Mouse (Mus musculus) B cell, adult 2 months (primary cell): ENCODE data around the gene Rabl6.
A peak's percentile ranks its signal among the peaks of the same experiment; 100 is the strongest.

Experiments
- DNase-seq, 2 experiments: peaks; one replicate each; pipeline ENCODE4 v3.0.0; 2022

Rabl6 gene

DNA sequence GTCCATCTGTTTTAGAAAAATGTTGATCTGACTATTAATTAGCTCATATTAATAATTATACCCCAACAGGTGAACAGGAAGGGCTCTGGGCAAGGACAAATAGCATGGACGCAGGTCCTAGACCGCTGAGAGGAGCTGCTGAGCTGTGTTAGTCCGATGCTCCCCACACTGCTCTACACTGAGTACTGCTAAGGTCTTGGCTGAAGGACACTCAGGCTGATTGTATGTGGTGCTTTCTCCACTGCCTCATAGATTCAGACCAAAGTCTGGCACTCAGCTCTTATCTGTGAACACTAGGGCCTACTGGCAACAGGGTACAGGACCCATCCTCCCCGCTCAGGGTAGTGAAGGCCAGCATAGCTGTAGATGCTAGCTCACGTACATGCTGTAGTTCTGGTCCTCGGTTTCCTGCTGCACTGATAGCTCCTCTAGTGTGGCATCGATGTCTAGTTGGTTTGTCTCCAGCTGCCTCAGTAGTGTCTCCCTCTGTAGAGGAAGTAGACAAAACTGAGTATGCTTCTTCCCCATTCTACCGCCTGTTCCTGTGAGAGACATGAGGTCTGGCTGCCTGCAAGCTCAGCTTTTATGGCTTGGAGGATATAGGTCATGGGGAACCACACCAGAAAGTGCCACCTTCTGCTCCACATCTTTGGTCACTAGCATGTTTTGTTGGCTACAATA is 20.0 kb downstream of the Rabl6 start:
- DNase-seq, result no peak

DNA sequence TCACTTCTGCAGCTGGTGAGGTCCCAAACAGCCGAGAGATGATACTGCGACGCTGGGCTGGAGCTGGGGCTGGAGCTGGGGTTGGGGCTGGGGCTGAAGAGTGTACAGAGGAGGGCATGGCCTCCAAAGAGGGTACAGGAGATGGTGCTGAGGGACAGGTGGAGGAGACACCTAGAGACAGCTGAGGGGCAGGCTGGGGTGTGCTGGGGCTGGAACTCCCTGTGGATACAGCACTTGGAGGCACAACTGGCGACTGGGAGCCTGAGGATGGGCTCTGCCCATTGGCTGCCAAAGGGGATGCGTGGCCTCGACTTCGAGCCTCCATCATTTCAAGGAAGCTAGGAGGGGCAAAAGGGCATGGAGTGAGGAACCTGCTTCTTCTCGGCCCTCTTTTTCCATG is 21.0 kb downstream of the Rabl6 start:
- DNase-seq, result no peak

- DNase-seq, result no peak
Observed at GRCm38 (mm10) chr2:25585601-25586000, 22.7 kb downstream of the Rabl6 start.

DNA sequence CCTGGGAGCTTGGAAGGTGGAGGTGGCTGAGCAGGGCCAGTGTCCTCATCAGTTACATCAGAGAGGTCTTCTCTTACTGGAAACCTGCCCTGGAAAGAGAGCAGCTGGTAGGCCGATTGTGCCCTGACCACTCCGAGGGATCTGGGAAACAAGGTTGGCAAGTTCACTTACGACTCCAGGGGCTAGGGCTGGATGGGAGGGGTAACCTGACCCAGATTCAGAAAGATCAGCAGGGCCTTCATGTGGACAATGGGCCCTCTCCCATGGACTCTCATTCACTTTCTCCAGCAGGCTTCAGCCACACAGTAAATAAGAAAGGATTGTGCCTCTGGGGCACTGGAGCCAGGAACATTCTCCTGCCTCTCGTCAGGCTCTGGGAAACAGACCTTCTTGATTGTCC is 23.5 kb downstream of the Rabl6 start:
- no peak for DNase-seq

- DNase-seq, result no peak
Observed at GRCm38 (mm10) chr2:25584152-25584551, 24.2 kb downstream of the Rabl6 start.

DNA sequence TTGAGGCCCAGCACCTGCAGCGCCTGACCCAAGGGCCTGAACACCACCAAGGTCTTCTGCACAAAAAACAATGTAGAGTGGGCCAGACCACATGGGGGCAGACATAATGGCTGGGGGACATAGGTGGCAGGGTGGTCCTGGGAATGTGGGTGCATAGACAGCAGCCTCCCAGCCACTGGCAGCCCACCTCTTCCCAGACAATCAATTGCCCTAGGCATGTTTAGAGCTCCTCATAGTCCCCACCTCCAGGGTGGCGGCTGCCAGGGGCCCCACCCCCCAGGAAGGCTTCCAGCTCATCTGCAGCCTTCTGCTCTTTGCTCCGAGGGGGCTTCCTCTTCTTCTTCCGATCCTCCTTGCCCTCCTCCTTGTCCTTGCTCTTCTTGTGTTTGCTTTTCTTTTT is 24.8 kb downstream of the Rabl6 start:
- DNase-seq, result no peak

GRCm38 (mm10) chr2:25583120-25583481 is 25.2 kb downstream of the Rabl6 start:
- no peak for DNase-seq

DNA sequence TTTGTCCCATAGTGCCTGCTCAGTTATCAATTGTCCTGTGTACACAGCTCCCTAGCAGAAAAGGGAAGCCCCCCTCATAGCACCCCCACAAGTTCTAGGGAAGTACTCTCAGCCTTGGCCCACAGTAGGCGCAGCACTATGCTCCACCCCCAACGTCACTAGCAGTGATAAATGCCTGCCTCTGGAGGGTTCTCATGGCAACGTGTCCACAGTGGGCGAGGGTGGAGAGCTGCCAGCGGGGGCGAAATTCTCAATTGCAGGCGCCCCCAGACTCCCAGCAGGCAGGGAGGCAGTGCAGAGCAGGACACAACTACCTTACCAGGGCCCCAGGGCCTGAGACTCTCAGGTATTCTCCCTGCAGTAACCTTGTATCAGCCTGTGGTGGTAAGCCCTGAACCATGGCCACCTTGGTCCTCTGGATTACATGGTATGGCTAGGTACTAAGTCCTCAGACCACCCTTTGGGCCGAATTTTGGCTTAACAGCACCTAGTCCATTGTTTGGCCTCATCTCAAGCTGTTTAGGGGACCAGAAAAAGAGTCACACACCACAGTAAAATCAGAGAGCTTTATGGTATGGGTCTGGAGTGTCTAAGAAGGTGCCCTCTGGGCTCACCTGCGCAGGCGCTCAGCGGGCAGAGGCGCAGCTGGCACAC is 25.7 kb downstream of the Rabl6 start:
- DNase-seq, result peak; percentile 18 to 23

- no peak for DNase-seq
Observed at GRCm38 (mm10) chr2:25581901-25582301, 26.4 kb downstream of the Rabl6 start.

DNA sequence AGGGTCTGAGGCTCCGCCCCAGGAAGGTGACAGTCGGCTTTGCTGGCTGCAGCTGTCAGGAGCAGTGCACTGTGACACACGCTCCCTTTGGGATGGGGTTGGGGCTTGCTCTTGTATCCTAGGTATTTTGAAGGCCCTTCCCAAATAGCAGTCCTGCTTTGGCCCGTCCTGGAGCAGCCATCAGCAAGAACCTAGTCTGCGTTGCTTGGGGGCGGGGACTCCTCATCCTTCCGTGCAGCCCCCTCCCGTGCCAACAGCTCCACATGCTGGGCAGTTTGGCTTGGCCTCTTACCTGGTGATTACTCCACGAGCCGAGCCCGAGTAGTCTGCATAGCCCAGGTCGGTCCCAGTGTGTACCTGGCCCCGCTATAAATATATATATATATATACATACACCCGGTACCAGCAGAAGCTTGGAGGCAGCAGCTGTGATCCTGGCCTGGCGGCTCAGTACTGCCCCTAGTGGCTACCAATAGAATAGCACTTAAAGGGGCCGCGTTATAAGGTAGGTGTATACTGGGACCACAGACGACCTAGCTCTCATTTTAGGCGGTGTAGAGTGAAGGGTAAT is 26.9 kb downstream of the Rabl6 start, which contains the start of gene Ajm1:
TSS of gene Ajm1 (minus strand) at position 464 of the 571 bp plus-strand sequence.
- peak; percentile 81 to 82 for DNase-seq

- DNase-seq, result peak in 1 of 2 experiments; percentile 21
Observed at GRCm38 (mm10) chr2:25580621-25581101, 27.7 kb downstream of the Rabl6 start.

DNA sequence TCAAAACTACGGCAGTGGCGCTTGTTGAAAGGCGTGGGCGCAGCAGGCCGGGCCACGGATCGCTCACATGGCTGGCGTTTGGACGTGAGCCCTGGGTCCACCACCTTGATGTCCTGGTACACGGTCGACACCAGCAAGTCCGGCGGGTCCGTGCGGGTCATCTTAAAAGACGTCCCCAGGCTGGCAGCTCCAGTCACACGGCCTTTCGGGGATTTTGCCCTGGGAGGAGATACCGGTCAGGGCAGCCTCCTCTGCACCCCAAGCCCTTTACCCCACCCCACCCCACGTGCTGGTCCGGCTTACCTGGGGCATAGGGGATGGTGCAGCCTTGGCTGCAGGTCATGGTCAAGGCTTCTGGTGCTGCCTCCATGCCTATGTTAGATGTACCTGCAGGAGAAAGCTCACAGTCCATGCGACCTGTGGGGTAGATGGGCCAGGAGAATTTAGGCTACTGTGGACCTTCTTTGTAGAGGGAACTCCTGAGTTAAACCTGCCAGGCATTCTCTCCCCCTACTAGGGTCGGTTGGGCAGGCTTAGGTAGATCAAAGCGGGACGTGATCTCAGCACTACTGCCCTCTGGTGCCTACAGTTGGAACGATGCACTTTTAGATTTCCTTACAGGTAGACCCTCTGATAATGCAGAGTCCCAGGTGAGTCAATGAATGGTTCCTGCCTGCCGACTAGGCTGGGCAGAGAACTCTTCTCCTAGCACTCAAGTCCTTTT is 28.4 kb downstream of the Rabl6 start:
- peak; percentile 76 to 77 for DNase-seq

DNA sequence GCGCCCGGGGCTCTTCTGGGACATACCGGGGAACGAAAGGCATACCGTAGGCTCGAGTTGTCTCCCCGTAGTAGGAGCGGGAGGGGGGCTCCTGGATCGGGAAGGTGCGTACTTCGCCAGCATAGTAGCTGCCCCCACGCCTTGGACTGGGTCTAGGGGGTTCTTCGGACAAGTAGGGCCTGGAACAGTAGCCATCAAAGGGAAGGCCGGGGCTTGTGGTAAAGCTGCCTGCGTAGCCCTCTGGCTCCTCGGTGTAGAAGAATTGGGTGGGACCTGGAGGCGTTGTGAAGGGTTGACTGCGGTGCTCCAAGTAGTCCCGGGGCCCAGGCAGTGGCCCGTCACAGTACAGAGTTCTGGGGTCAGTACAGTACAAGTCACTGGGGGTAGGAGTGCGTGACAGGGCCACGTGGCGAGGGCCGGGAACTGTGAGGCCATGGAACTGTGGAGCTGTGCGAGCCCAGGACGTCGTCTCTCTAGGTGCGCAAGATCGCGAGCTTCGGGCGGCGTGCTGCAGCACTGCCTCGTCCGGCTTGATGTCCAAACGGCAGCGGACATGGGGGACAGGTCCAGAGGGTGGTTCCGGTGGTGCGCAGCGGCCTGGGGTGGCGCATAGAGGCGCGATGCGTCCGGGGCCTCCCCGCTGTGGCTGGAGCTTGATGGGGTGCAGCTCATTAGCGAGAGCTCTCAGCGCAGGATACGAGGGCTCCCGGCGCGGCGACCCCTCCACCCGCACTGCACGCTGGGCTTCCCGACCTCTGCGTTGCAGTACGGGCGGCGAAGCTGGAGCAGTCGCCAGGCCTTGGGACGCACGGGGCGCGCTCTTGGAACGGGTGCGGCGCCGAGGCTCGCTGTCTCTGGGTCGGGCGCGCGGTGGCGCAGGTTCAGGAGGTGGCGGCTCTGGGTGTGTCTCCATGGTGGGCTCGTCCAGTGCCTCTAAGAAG is 29.3 kb downstream of the Rabl6 start:
- peak; percentile 32 to 48 for DNase-seq

- DNase-seq, result peak; percentile 49 to 50
Observed at GRCm38 (mm10) chr2:25577951-25578795, 30.1 kb downstream of the Rabl6 start.

DNA sequence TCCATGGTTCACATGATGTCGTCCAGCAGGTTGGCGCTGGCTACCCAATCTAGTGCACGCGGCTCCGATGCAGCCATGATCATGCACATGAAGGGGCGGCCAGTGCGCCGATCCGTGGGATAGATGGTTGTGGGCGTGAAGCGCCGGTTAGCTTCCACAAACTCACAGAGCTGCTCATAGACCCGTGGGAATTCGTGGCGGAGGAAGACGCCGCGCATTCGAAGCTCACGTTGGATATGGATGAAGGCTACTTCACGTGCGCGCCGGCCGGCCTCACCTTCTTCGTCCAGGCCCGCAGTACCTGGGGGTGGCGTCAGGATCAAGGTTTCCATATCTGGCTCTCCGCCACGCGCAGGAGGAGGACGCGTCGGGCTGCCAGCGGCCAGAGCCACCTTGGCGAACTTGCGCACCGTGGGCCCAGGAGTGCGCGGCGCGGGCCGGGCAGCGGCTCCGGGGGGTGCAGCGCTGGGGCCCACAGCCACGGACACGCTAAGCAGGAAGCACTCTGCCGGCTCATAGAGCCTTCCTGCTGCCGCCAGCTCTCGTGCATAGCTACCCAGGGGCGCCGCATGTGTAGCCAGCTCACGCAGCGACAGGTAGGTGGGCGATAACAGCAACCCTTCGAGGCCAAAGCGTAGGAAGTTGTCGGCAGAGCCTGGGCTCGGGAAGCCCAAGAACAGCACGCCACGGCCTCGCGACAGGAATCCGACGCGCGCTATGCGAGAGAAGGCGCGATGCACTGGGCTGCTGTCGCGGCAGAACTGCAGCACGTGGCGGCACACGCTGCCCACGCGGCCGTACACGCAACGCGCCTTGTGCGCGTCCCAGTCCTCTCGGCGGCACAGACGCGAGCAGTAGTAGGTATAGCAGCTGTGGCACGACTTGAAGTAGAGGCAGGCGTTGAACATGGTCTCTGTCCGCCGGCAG is 31.1 kb downstream of the Rabl6 start:
- peak; percentile 25 to 34 for DNase-seq

DNA sequence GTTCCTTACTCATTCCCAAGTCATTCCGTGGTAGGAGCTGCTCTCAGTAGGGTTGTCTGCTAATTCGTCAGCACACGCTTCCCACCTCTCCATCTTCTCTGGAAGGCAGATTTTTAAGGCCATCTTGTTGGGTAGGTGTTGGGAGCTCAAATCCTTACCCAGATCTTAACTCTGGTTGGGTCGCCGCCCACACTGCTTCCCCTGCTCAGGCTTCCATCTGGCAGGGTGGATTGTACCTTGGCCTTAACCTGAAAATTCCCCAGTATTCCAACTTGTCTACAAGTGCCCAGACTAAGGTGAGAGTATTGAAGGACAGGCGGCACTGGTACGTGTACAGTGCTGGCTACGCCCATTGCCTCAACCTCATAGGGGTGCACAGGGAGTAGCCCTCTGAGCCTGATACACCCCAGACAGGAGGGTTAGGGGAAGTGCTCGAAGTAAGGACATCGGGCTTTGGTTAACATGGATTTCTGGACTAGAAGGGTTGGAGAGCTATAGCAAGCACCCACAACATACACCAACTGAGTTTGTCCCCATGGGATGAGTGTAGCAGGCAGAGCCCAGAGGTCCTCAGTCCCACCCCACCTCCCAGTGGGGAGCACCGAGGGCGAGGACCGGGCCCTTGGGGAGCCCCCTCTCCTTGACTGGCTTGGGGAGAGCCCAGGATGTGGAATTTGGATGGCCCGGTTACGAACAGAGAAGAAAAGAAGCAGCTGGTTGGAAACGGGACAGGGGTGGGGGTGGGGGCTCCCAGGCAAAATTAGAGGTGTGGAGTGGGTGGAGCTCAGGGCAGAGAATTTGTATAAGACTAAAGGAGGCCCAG is 32.1 kb downstream of the Rabl6 start:
- DNase-seq, result no peak

- DNase-seq, result peak; percentile 38 to 43
Observed at GRCm38 (mm10) chr2:25575432-25576027, 32.8 kb downstream of the Rabl6 start.

GRCm38 (mm10) chr2:25574579-25575431 is 33.5 kb downstream of the Rabl6 start, which contains the start of the genes Mamdc4 and Phpt1:
Gene Mamdc4, minus strand, starts transcription at chr2:25574845.
Gene Phpt1, minus strand, starts transcription at chr2:25575224.
- peak; percentile 98 to 99 for DNase-seq
